Comparison of ENCODE assay signal across 8 mouse cellular contexts in genomic region chr10:29361464-29362196, GRCm38 (mm10). TPM values are rescaled to one million over a fixed set of nuclear protein-coding genes. Genes with fewer than 3 reads are reported as not detected.
DNase-seq lines count a peak whose midpoint lies in the region; ATAC-seq lines count a peak whose summit lies in the region.

No protein-coding gene starts in this region.

- ATAC-seq in hindbrain, embryonic 15.5 days (ENCODE audit: low FRiP score, low read depth): peak; percentile 97

- H3K27me3 ChIP-seq in hindbrain, embryonic 15.5 days: no peaks in the 10 kb centered on the region

- peak; percentile 20 for DNase-seq in WW6 (ENCODE audit: low read depth, low spot score)
- DNase-seq in cerebellum, postnatal 36 days: peak; percentile 88 to 92
- peak; percentile 87 for DNase-seq in frontal cortex, postnatal 36 days (ENCODE audit: low spot score in 2 of 2)
- peak; percentile 82 for DNase-seq in left cerebral cortex, adult 11 months (ENCODE audit: low spot score)
- DNase-seq in lung, postnatal 36 days: peak; percentile 88
- peak; percentile 91 for DNase-seq in retina, embryonic 14.5 days (ENCODE audit: low spot score)
- DNase-seq in thymus, postnatal 36 days: peak; percentile 90 to 91

- H3K9ac ChIP-seq in hindbrain, embryonic 15.5 days: peak overlapping the region; percentile 100

- H3K4me1 ChIP-seq in hindbrain, embryonic 15.5 days (replicated peaks): peaks cover 39% of the 10 kb centered on the region

- H3K4me2 ChIP-seq in hindbrain, embryonic 15.5 days: peak overlapping the region; percentile 63

- peak overlapping the region; percentile 100 for H3K27ac ChIP-seq in hindbrain, embryonic 15.5 days (replicated peaks)

- H3K4me3 ChIP-seq in hindbrain, embryonic 15.5 days: peak overlapping the region; percentile 98

- under 1% methylated on average over 74 of the region's 100 CpGs for WGBS in hindbrain, embryonic 15.5 days

- no peaks in the 10 kb centered on the region for H3K9me3 ChIP-seq in hindbrain, embryonic 15.5 days

- H3K36me3 ChIP-seq in hindbrain, embryonic 15.5 days: no peaks in the 10 kb centered on the region

RNA-seq across cellular contexts. Expression of gene Rnf146, which starts 0.6 kb away (rescaled TPM):
- polyA plus RNA-seq in hindbrain, embryonic 15.5 days (2015; fragmentation: Nextera tagmentation; extraction: Ambion mirVana): 77.1 and 79.9 TPM in 2 replicates

RNA-seq across cellular contexts. Expression of gene Echdc1, which starts 48.7 kb away (rescaled TPM):
- polyA plus RNA-seq in hindbrain, embryonic 15.5 days (2015; fragmentation: Nextera tagmentation; extraction: Ambion mirVana): 31.0 TPM in 2 replicates

Comparison
In these comparisons a context has a peak if more than half of its experiments do, and no peak if none do; other contexts are left out.
1. Peak in every context shown above with its lines: DNase-seq, ATAC-seq, H3K4me3 ChIP-seq and H3K27ac ChIP-seq.
2. DNase-seq: peak in every context shown above with its lines; median percentile 91 in retina, embryonic 14.5 days; 90 in thymus, postnatal 36 days; 90 in cerebellum, postnatal 36 days; 88 in lung, postnatal 36 days; 87 in frontal cortex, postnatal 36 days; 82 in left cerebral cortex, adult 11 months; 20 in WW6.